Mouse (Mus musculus) liver, adult 2 months (tissue): Measurements from ENCODE around the gene Parva. TPM values are rescaled to one million over a fixed set of nuclear protein-coding genes. Genes with fewer than 3 reads are reported as not detected.

Source experiments
- DNase-seq: peaks from one replicate; pipeline ENCODE4 v3.0.0-alpha.2; 2011; ENCODE audit warnings: low read depth, low spot score; ENCODE audit errors: extremely low read depth
- H3K27ac ChIP-seq: fragments of 200-500 bp; replicated peaks from 2 replicates; pipeline ENCODE4 v1.5.1; 2012; ENCODE audit warnings: low read depth, mild to moderate bottlenecking, control low read depth, inconsistent platforms, low read length; ENCODE audit not compliant: insufficient read depth
- H3K27me3 ChIP-seq: fragments of 200-500 bp; 2 replicates; pipeline ENCODE4 v1.6.1; 2012; ENCODE audit warnings: mild to moderate bottlenecking, moderate library complexity, low read length, inconsistent platforms; ENCODE audit not compliant: control insufficient read depth, insufficient read depth
- H3K36me3 ChIP-seq: fragments of 200-500 bp; 2 replicates; pipeline ENCODE4 v1.6.1; 2012; ENCODE audit warnings: low read length, inconsistent platforms; ENCODE audit not compliant: control insufficient read depth, insufficient read depth
- H3K4me1 ChIP-seq: fragments of 200-500 bp; 2 replicates; pipeline ENCODE4 v1.6.1; 2011; ENCODE audit warnings: low read length; ENCODE audit not compliant: control insufficient read depth, insufficient read depth
- H3K4me3 ChIP-seq: fragments of 200-500 bp; 2 replicates; pipeline ENCODE4 v1.5.1; 2011; ENCODE audit warnings: low read depth, mild to moderate bottlenecking, control low read depth, low read length, moderate library complexity; ENCODE audit not compliant: insufficient read depth
- H3K79me2 ChIP-seq: fragments of 200-500 bp; 2 replicates; pipeline ENCODE4 v1.6.1; 2012; ENCODE audit warnings: inconsistent platforms, mild to moderate bottlenecking, low read length, moderate library complexity; ENCODE audit not compliant: control insufficient read depth, insufficient read depth
- H3K9ac ChIP-seq: fragments of 200-500 bp; 2 replicates; pipeline ENCODE4 v1.6.1; 2012; ENCODE audit warnings: low read depth, mild to moderate bottlenecking, control low read depth, inconsistent platforms, low read length
- CTCF ChIP-seq: fragments of 200-500 bp; IDR thresholded peaks from 2 replicates; pipeline ENCODE4 v1.5.1; 2011; ENCODE audit warnings: low read depth, low read length, control low read depth
- POLR2A ChIP-seq: fragments of 200-500 bp; IDR thresholded peaks from 2 replicates; pipeline ENCODE4 v1.6.1; 2011; ENCODE audit warnings: low read length, control low read depth; ENCODE audit not compliant: insufficient read depth; ENCODE audit errors: extremely low read depth
- WGBS: fragments of 180-500 bp; shearing (Covaris S2); methylation state at CpG from one replicate; pipeline ENCODE4 v1.1.7; 2018; 5-methylcytosine and 5-hydroxymethylcytosine counted together
- polyA plus RNA-seq: library from polyadenylated mRNA; depleted of rRNA; stranded (reverse); fragments of >200 nt; gene quantifications from 2 replicates; pipeline ENCODE4 v1.2.3, GENCODE M21; 2012; rRNA removed
- total RNA-seq: library from RNA; depleted of rRNA; stranded (reverse); fragments of >200 nt; gene quantifications from 2 replicates; pipeline ENCODE4 v1.2.3, GENCODE M21; 2014; rRNA removed

The Parva gene
- total and polyA plus RNA-seq, 2 experiments = 18.8 to 27.2 TPM

- Histone ChIP-seq H3K27ac (no peak overlapping the region), H3K79me2 (no peaks in the 10 kb centered on the region), H3K36me3 (no peaks in the 10 kb centered on the region), H3K4me3 (peak overlapping the region; percentile 30), H3K4me1 (peaks cover 3% of the 10 kb centered on the region; the same call in 1 of the 2 replicates), H3K27me3 (no peaks in the 10 kb centered on the region), H3K9ac (no peak overlapping the region)
- WGBS = 43% methylated on average over 22 of the region's 22 CpGs
- peak; percentile 24 for DNase-seq
- TF ChIP-seq POLR2A (no peak), CTCF (no peak)
These were observed 193.2 kb downstream of the Parva start for GRCm38 (mm10) chr7:112620322-112621179.

DNA sequence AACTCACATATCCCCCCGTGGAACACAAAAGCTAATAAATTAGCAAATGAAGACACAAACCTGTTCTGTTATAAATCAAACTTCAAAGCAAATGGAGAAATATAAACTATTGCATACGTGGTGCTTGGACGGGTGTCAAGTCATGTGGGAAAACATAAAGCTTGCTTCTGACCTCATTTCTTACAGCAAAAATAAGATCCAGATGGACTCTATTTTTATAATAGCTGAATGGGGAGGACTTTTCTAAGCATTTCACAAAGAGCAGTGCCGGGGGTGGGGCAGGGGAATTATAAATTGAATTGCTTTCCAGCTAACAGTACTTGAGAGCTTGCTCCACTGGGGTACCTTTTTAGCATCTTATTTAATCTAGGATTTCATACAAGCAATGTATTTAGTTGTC, 200.2 kb downstream of the Parva start:
- DNase-seq = no peak
- Histone ChIP-seq H3K79me2 (no peaks in the 10 kb centered on the region), H3K27me3 (no peaks in the 10 kb centered on the region), H3K9ac (no peak overlapping the region), H3K27ac (no peak overlapping the region), H3K36me3 (no peaks in the 10 kb centered on the region), H3K4me1 (no peaks in the 10 kb centered on the region), H3K4me3 (no peak overlapping the region)
- no peak for TF ChIP-seq CTCF
- no peak for TF ChIP-seq POLR2A
- 90% methylated on average over 4 of the region's 4 CpGs for WGBS

- Histone ChIP-seq H3K27me3 (peaks cover 2% of the 10 kb centered on the region; the same call in 1 of the 2 replicates), H3K4me3 (no peak overlapping the region), H3K4me1 (no peaks in the 10 kb centered on the region), H3K79me2 (no peaks in the 10 kb centered on the region), H3K36me3 (no peaks in the 10 kb centered on the region), H3K27ac (no peak overlapping the region), H3K9ac (no peak overlapping the region)
- 86% methylated on average over 10 of the region's 10 CpGs for WGBS
- TF ChIP-seq POLR2A = no peak
- TF ChIP-seq CTCF = no peak
- no peak for DNase-seq
These were observed 207.4 kb downstream of the Parva start for GRCm38 (mm10) chr7:112634505-112635213.

DNA sequence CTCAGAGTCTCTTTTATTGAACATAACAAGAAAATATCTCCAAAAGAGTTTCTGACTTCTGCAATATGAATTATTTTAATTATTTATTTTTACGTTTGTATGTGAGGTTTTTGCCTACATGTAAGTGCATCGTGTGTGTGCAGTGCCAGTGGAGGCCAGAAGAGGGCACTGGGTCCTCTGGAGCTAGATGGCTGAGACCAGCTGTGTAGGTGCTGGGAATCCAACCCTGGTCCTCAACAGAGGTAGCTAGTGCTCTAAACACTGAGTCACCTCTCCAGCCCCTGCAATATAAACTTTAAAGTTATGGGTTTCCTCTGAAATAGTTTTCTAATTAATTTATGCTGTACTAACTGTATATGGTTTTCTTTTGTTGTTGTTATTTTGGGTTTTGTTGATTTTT, 208.6 kb downstream of the Parva start:
- peaks cover 2% of the 10 kb centered on the region; the same call in 1 of the 2 replicates for H3K27me3 ChIP-seq
- H3K4me3 ChIP-seq = no peak overlapping the region
- H3K9ac ChIP-seq = no peak overlapping the region
- H3K79me2 ChIP-seq = no peaks in the 10 kb centered on the region
- no peak for DNase-seq
- no peaks in the 10 kb centered on the region for H3K36me3 ChIP-seq
- H3K27ac ChIP-seq = no peak overlapping the region
- 93% methylated on average over 2 of the region's 2 CpGs for WGBS
- no peaks in the 10 kb centered on the region for H3K4me1 ChIP-seq
- TF ChIP-seq CTCF (0 out of 2 replicates have a peak, but pooled peaks have one; percentile 16), POLR2A (no peak)

Other genes with a start within 250 kb of the Parva start
- 4.1 and 4.5 TPM in 2 replicates for gene Mical2, start 201.6 kb upstream of the Parva start, total RNA-seq
- gene Mical2, start 201.6 kb upstream of the Parva start, polyA plus RNA-seq = 6.9 and 7.9 TPM in 2 replicates